Mouse (Mus musculus) brain, embryonic 14.5 days (tissue): ENCODE data around the gene Ucp3.

Experiments used
- CTCF ChIP-seq: fragments of 200-500 bp; IDR thresholded peaks from 2 replicates; pipeline ENCODE4 v1.5.1; 2012; ENCODE audit warnings: inconsistent platforms, mild to moderate bottlenecking, moderate library complexity, borderline replicate concordance; ENCODE audit not compliant: insufficient read depth, insufficient read length; ENCODE audit errors: extremely low read depth
- POLR2A ChIP-seq: fragments of 200-500 bp; IDR thresholded peaks from 2 replicates; pipeline ENCODE4 v1.6.1; 2012; ENCODE audit warnings: mild to moderate bottlenecking, inconsistent platforms, borderline replicate concordance; ENCODE audit not compliant: poor library complexity, insufficient read depth, insufficient read length, severe bottlenecking; ENCODE audit errors: extremely low read depth

- TF ChIP-seq POLR2A = no peak
- TF ChIP-seq CTCF = no peak
Observed at GRCm38 (mm10) chr7:100499465-100499864, 26.7 kb downstream of the Ucp3 start.
